Mouse (Mus musculus) stomach, embryonic 16.5 days (tissue): ENCODE data around the gene Epb41l5. TPM values are rescaled to one million over a fixed set of nuclear protein-coding genes. Genes with fewer than 3 reads are reported as not detected.

Experiments used
- ATAC-seq: fragments of 200-750 bp; cut with Nextera tagmentation; 2 replicates; pipeline ENCODE4 v1.8.0; 2017; ENCODE audit warnings: moderate number of reproducible peaks, moderate TSS enrichment; ENCODE audit not compliant: insufficient read depth, low FRiP score
- H3K27ac ChIP-seq: fragments of 300-500 bp; sonication (generic); 2 replicates; pipeline ENCODE4 v1.5.1; 2014; ENCODE audit warnings: low read length
- H3K27me3 ChIP-seq: fragments of 300-500 bp; sonication (generic); 2 replicates; pipeline ENCODE4 v1.6.1; 2014; ENCODE audit warnings: low read length, control low read depth, mixed read lengths; ENCODE audit not compliant: control insufficient read depth, insufficient read depth
- H3K36me3 ChIP-seq: fragments of 300-500 bp; sonication (generic); 2 replicates; pipeline ENCODE4 v1.6.1; 2014; ENCODE audit warnings: low read length; ENCODE audit not compliant: control insufficient read depth, insufficient read depth
- H3K4me1 ChIP-seq: fragments of 300-500 bp; sonication (generic); 2 replicates; pipeline ENCODE4 v1.6.1; 2014; ENCODE audit warnings: low read length, control low read depth, mixed read lengths; ENCODE audit not compliant: control insufficient read depth, insufficient read depth
- H3K4me2 ChIP-seq: fragments of 300-500 bp; sonication (generic); 2 replicates; pipeline ENCODE4 v1.6.1; 2014; ENCODE audit warnings: low read depth, low read length, mixed read lengths
- H3K4me3 ChIP-seq: fragments of 300-500 bp; sonication (generic); replicated peaks from 2 replicates; pipeline ENCODE4 v1.5.1; 2014; ENCODE audit warnings: mild to moderate bottlenecking, low read length
- H3K9ac ChIP-seq: fragments of 300-500 bp; sonication (generic); 2 replicates; pipeline ENCODE4 v1.6.1; 2014; ENCODE audit warnings: low read length
- H3K9me3 ChIP-seq: fragments of 300-500 bp; sonication (generic); replicated peaks from 2 replicates; pipeline ENCODE4 v1.6.1; 2016; ENCODE audit warnings: low read length, control low read depth; ENCODE audit not compliant: control insufficient read depth
- WGBS: fragments of 180-500 bp; shearing (Covaris S2); extraction: QIAGEN DNeasy Blood & Tissue Kit; methylation state at CpG from one replicate; pipeline ENCODE4 v1.1.7; 2014; 5-methylcytosine and 5-hydroxymethylcytosine counted together
- polyA plus RNA-seq: library from polyadenylated mRNA; unstranded; fragments of >200 nt; fragmentation: Nextera tagmentation; extraction: Ambion mirVana; gene quantifications from 2 replicates; pipeline ENCODE4 v1.2.1, GENCODE M21; 2015

The Epb41l5 gene
- polyA plus RNA-seq, 1 experiment from 2014 or later = 38.6 TPM

DNA sequence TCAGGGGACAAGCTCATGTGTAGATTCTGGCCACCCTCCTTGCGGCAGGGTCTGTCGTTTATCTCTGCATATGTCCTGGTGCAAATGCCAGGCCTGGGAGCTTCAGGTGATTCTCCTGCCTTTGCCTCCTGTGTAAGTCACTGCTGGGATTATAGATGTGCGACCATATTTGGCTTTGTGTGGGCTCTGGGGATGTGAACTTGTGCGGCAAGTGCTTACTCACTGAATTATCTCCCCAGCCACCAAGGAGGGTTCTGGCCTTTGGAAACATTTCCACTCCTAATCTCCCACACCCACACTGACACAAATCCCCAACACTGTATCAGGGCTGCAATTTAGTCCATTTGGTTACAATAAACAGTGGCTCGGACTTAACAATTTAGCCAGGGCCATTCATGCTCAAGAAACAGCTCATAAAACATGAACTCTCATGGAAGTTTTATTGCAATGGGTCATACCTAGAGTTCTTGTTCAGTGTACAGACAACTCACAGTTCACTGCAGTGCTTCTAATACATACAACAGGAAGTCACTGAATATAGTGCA, 104.1 kb downstream of the Epb41l5 start:
- no peaks in the 10 kb centered on the region for H3K27me3 ChIP-seq
- H3K4me1 ChIP-seq = peaks cover 3% of the 10 kb centered on the region; the same call in 1 of the 2 replicates
- ATAC-seq = no peak
- no peak overlapping the region for H3K27ac ChIP-seq
- H3K4me2 ChIP-seq = no peak overlapping the region
- WGBS = 74% methylated on average over 5 of the region's 5 CpGs
- H3K4me3 ChIP-seq = no peak overlapping the region
- H3K36me3 ChIP-seq = no peaks in the 10 kb centered on the region
- no peak overlapping the region for H3K9ac ChIP-seq
- no peaks in the 10 kb centered on the region for H3K9me3 ChIP-seq

GRCm38 (mm10) chr1:119543316-119543715, 105.5 kb downstream of the Epb41l5 start:
- no peaks in the 10 kb centered on the region for H3K27me3 ChIP-seq
- WGBS = 77% methylated on average over 6 of the region's 6 CpGs
- H3K4me3 ChIP-seq = no peak overlapping the region
- H3K4me1 ChIP-seq = peaks cover 3% of the 10 kb centered on the region; the same call in 1 of the 2 replicates
- H3K9me3 ChIP-seq = no peaks in the 10 kb centered on the region
- ATAC-seq = no peak
- H3K27ac ChIP-seq = no peak overlapping the region
- H3K36me3 ChIP-seq = no peaks in the 10 kb centered on the region
- H3K4me2 ChIP-seq = no peak overlapping the region
- H3K9ac ChIP-seq = no peak overlapping the region

DNA sequence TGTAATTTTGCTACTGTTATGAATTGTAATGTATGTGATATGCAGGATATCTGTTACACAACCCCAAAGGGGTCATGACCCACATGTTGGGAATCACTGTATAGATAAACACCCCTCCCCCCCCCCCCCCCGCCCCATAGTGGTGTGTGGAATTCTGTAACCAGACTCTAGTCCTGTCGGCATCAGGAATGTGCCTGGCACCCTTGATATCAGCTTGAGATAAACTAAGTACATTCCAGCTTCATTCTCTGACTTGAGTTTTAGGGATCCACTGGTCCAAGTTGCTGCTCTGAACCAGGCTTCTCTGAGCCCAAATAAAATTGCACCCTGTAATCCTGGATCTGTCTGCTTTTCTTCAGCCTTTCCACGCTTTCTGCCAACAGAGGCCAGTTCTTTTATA, 107.2 kb downstream of the Epb41l5 start:
- no peak for ATAC-seq
- Histone ChIP-seq H3K9me3 (no peaks in the 10 kb centered on the region), H3K9ac (no peak overlapping the region), H3K4me2 (no peak overlapping the region), H3K4me3 (no peak overlapping the region), H3K27me3 (no peaks in the 10 kb centered on the region), H3K4me1 (peaks cover 3% of the 10 kb centered on the region; the same call in 1 of the 2 replicates), H3K36me3 (no peaks in the 10 kb centered on the region), H3K27ac (no peak overlapping the region)
- 47% methylated on average over 3 of the region's 3 CpGs for WGBS

- WGBS = 60% methylated on average over 9 of the region's 9 CpGs
- H3K9ac ChIP-seq = no peak overlapping the region
- ATAC-seq = peak; percentile 75; the same call in 1 of the 2 replicates
Observed at GRCm38 (mm10) chr1:119540836-119541557, 107.8 kb downstream of the Epb41l5 start.

GRCm38 (mm10) chr1:119539252-119539651, 109.5 kb downstream of the Epb41l5 start:
- ATAC-seq = no peak
- WGBS = 36% methylated on average over 2 of the region's 2 CpGs
- Histone ChIP-seq H3K4me2 (no peak overlapping the region), H3K9me3 (no peaks in the 10 kb centered on the region), H3K9ac (no peak overlapping the region), H3K4me3 (no peak overlapping the region), H3K27me3 (no peaks in the 10 kb centered on the region), H3K36me3 (no peaks in the 10 kb centered on the region), H3K4me1 (peaks cover 3% of the 10 kb centered on the region; the same call in 1 of the 2 replicates), H3K27ac (no peak overlapping the region)

More at GRCm38 (mm10) chr1:119540836-119541557, 107.8 kb downstream of the Epb41l5 start:
- H3K27me3 ChIP-seq = no peaks in the 10 kb centered on the region
- no peaks in the 10 kb centered on the region for H3K9me3 ChIP-seq
- no peak overlapping the region for H3K4me3 ChIP-seq
- no peaks in the 10 kb centered on the region for H3K36me3 ChIP-seq
- H3K4me2 ChIP-seq = no peak overlapping the region
- peaks cover 3% of the 10 kb centered on the region; the same call in 1 of the 2 replicates for H3K4me1 ChIP-seq
- peak overlapping the region; percentile 63; the same call in 1 of the 2 replicates for H3K27ac ChIP-seq

- no peak overlapping the region for H3K9ac ChIP-seq
- 65% methylated on average over 6 of the region's 6 CpGs for WGBS
- peak; percentile 57; the same call in 1 of the 2 replicates for ATAC-seq
- H3K27me3 ChIP-seq = no peaks in the 10 kb centered on the region
- peaks cover 3% of the 10 kb centered on the region; the same call in 1 of the 2 replicates for H3K4me1 ChIP-seq
- no peaks in the 10 kb centered on the region for H3K36me3 ChIP-seq
- H3K4me3 ChIP-seq = no peak overlapping the region
- no peak overlapping the region for H3K4me2 ChIP-seq
- no peaks in the 10 kb centered on the region for H3K9me3 ChIP-seq
- peak overlapping the region; percentile 29; the same call in 1 of the 2 replicates for H3K27ac ChIP-seq
Observed at GRCm38 (mm10) chr1:119537651-119538050, 111.1 kb downstream of the Epb41l5 start.

- Histone ChIP-seq H3K27me3 (no peaks in the 10 kb centered on the region), H3K27ac (no peak overlapping the region), H3K4me1 (peaks cover 3% of the 10 kb centered on the region; the same call in 1 of the 2 replicates), H3K9ac (no peak overlapping the region), H3K4me2 (no peak overlapping the region), H3K9me3 (no peaks in the 10 kb centered on the region), H3K4me3 (no peak overlapping the region), H3K36me3 (no peaks in the 10 kb centered on the region)
- WGBS = 75% methylated on average over 2 of the region's 2 CpGs
- no peak for ATAC-seq
Observed at GRCm38 (mm10) chr1:119536122-119536521, 112.7 kb downstream of the Epb41l5 start.

- Histone ChIP-seq H3K9me3 (no peaks in the 10 kb centered on the region), H3K27me3 (no peaks in the 10 kb centered on the region), H3K9ac (no peak overlapping the region), H3K4me1 (no peaks in the 10 kb centered on the region), H3K36me3 (no peaks in the 10 kb centered on the region), H3K27ac (no peak overlapping the region), H3K4me3 (no peak overlapping the region), H3K4me2 (no peak overlapping the region)
- ATAC-seq = no peak
- 92% methylated on average over 5 of the region's 5 CpGs for WGBS
Observed at GRCm38 (mm10) chr1:119534341-119534740, 114.5 kb downstream of the Epb41l5 start.

- 83% methylated on average over 18 of the region's 18 CpGs for WGBS
- Histone ChIP-seq H3K36me3 (peaks cover 10% of the 10 kb centered on the region), H3K4me2 (no peak overlapping the region), H3K4me1 (no peaks in the 10 kb centered on the region), H3K9ac (no peak overlapping the region), H3K27ac (no peak overlapping the region), H3K27me3 (no peaks in the 10 kb centered on the region), H3K9me3 (peaks cover 6% of the 10 kb centered on the region), H3K4me3 (no peak overlapping the region)
- 0 out of 2 replicates have a peak, but pooled peaks have one; percentile 14 for ATAC-seq
Observed at GRCm38 (mm10) chr1:119533093-119533805, 115.6 kb downstream of the Epb41l5 start.
